Comparison of ENCODE assay signal across 8 mouse cellular contexts in the genomic region with DNA sequence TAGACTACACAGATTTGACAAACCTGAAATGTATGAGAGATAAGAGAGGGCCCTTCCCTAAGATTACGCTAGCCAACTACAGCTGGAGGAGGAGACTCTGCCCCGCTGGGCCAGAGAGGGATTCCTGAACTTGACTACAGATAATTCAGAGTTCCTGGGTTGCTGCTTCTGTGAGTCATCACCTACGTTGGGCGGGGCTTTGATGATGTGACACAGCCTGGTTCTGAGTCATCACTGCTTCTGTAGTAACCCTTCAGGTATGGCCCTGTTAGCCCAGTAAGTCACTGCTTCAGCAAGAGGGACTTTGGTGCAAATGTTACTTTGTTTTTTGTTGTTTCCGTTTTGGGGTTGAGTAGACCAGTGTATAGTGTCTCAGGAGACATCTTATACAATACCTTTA. TPM values are rescaled to one million over a fixed set of nuclear protein-coding genes. Genes with fewer than 3 reads are reported as not detected.
DNase-seq lines count a peak whose midpoint lies in the region; ATAC-seq and TF ChIP-seq lines count a peak whose summit lies in the region.

No protein-coding gene starts in this region.

- DNase-seq in testis, postnatal 10 days (ENCODE audit: low spot score) = no peak
- peak; percentile 19 to 41 for DNase-seq in heart, postnatal 10 days
- peak; percentile 69 for DNase-seq in stomach, postnatal 0 days (ENCODE audit: low spot score)
- no peak for DNase-seq in thymus, adult 18-20 months
- DNase-seq in testis, postnatal 14 days (ENCODE audit: low spot score) = no peak
- DNase-seq in ovary, postnatal 14 days (ENCODE audit: low spot score) = no peak

- ATAC-seq in activated CD4-positive, CD25-positive, alpha-beta regulatory T cell, adult 4 months = peak; percentile 95
- peak; percentile 90 for ATAC-seq in stomach, postnatal 0 days (ENCODE audit: low FRiP score, low TSS enrichment)

- H3K9me3 ChIP-seq in stomach, postnatal 0 days (ENCODE audit: control insufficient read depth, low read length) = no peaks in the 10 kb centered on the region

- no peak for TF ChIP-seq CTCF in testis, adult 2 months (IDR thresholded peaks at IDR 0.05; ENCODE audit: control insufficient read depth, insufficient read depth, insufficient replicate concordance, low read depth, low read length)
- TF ChIP-seq CTCF in stomach, postnatal 0 days (IDR thresholded peaks at IDR 0.05; ENCODE audit: low read depth) = no peak

- intact Hi-C loops in heart, postnatal 10 days (cut with DNase I) = no loop called here

- WGBS in stomach, postnatal 0 days = 48% methylated on average over 5 of the region's 5 CpGs

- H3K4me1 ChIP-seq in testis, adult 2 months (ENCODE audit: control insufficient read depth, insufficient read depth, low read length) = peaks cover 3% of the 10 kb centered on the region; the same call in 1 of the 2 replicates
- H3K4me1 ChIP-seq in stomach, postnatal 0 days (replicated peaks; ENCODE audit: control insufficient read depth, insufficient read depth) = no peaks in the 10 kb centered on the region

- peak overlapping the region; percentile 77 for H3K4me3 ChIP-seq in testis, adult 2 months (ENCODE audit: control insufficient read depth, low read depth, low read length)
- H3K4me3 ChIP-seq in stomach, postnatal 0 days (ENCODE audit: low read depth, low read length) = no peak overlapping the region

- no peak overlapping the region for H3K27ac ChIP-seq in testis, adult 2 months (ENCODE audit: control insufficient read depth, insufficient read depth, low read depth, low read length)
- no peak overlapping the region for H3K27ac ChIP-seq in stomach, postnatal 0 days (replicated peaks)

- TF ChIP-seq EP300 in stomach, postnatal 0 days (optimal IDR thresholded peaks at IDR 0.05) = no peak

- H3K27me3 ChIP-seq in testis, adult 2 months (ENCODE audit: control insufficient read depth, insufficient read depth, low read length) = no peaks in the 10 kb centered on the region
- no peaks in the 10 kb centered on the region for H3K27me3 ChIP-seq in stomach, postnatal 0 days (ENCODE audit: control insufficient read depth, insufficient read depth, low read length)

- peak; percentile 29; the same call in 1 of the 2 replicates for TF ChIP-seq POLR2A in testis, adult 2 months (IDR thresholded peaks at IDR 0.05; ENCODE audit: control insufficient read depth, low read depth, low read length)

- H3K4me2 ChIP-seq in stomach, postnatal 0 days (replicated peaks; ENCODE audit: low read depth) = no peak overlapping the region

- no peak overlapping the region for H3K9ac ChIP-seq in stomach, postnatal 0 days (ENCODE audit: low read length)

- H3K36me3 ChIP-seq in testis, adult 2 months (ENCODE audit: control insufficient read depth, insufficient read depth, low read length) = no peaks in the 10 kb centered on the region
- no peaks in the 10 kb centered on the region for H3K36me3 ChIP-seq in stomach, postnatal 0 days (ENCODE audit: control insufficient read depth, insufficient read depth, low read length)

RNA-seq across cellular contexts. Expression of a gene that starts 42.9 kb away (rescaled TPM):
- polyA plus RNA-seq in testis, adult 2 months (2012; rRNA removed) = 41.7 and 43.2 TPM in 2 replicates
- polyA plus RNA-seq in activated CD4-positive, CD25-positive, alpha-beta regulatory T cell, adult 4 months (2017; shearing (Covaris generic)) = 10 to 100 TPM; 52.1 to 55.1 TPM
- 1 to 10 TPM; 8.6 to 8.8 TPM for total RNA-seq in heart, postnatal 10 days (2021)
- 8.7 and 9.7 TPM in 2 replicates for polyA plus RNA-seq in stomach, postnatal 0 days (2015; fragmentation: Nextera tagmentation; extraction: Ambion mirVana)

Comparison
In these comparisons a context has a peak if more than half of its experiments do, and no peak if none do; other contexts are left out.
1. DNase-seq: peak in heart, postnatal 10 days (2 of 2) and stomach, postnatal 0 days (single experiment); none in testis, postnatal 10 days (single experiment), thymus, adult 18-20 months (0 of 2), testis, postnatal 14 days (single experiment) and ovary, postnatal 14 days (single experiment).